Mouse (Mus musculus) liver, adult (tissue): ENCODE data around the gene Cdh22.

Source experiments
- GATA4 ChIP-seq: IDR thresholded peaks from 2 replicates; pipeline ENCODE4 v1.6.1; 2014; ENCODE audit warnings: mild to moderate bottlenecking, low read length; ENCODE audit not compliant: insufficient replicate concordance

Cdh22 gene

GRCm38 (mm10) chr2:165195411-165196182 is 39.1 kb downstream of the Cdh22 start:
- no peak for TF ChIP-seq GATA4

DNA sequence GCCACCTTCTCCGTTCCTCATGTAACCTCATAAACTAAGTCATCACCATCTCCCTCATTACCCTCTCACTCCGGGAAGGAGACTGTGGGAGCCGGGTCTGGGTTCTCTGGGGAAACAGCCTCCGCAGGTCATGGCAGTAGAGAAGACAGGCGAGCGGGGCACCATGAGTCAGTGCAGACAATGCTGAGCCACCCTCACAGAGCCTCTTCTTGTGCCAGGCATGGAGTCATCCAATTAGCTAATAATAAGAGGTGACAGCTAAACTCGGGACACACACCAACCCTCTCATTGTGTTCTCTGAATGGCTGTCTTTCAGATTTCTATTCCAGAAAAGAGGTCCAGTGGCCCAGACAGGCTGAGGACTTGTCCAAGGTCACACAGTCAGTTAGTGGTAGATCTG is 43.2 kb downstream of the Cdh22 start:
- no peak for TF ChIP-seq GATA4

GRCm38 (mm10) chr2:165189546-165189945 is 45.1 kb downstream of the Cdh22 start:
- TF ChIP-seq GATA4, result no peak

DNA sequence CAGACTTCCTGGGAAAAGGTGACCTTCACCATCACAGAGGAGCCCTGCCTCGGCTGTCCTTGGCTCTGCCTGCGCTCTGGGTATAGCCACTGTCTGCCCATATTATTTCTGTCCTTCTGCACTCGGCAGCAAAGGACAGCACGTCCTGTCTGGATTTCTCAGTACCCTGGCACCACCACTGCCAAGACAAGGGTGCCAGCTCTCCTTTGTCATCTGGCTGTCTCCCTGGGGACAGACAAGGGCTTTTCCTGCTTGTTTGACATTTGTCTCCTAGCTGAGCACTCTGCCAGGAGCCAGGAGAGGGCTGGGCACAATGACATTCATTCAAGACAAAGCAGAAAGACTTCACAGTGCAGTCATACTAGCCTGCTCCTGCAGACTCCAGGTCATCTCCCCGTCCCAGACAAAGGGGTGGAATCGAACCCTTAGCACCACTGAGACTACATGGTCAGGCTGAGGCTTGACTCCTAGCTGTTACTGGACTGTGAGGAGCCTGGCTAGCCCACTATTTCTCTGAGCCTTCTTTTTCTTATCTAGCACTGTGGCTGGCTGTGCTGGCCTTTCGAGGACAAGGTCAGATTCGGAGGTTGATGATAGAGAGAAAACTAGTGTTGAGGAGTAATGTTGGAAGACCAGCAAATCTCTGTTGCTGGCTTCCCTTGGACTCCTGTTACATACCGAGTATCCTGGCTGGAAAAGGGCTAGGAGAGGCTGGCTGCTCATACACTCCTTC is 46.8 kb downstream of the Cdh22 start:
- TF ChIP-seq GATA4, result no peak

DNA sequence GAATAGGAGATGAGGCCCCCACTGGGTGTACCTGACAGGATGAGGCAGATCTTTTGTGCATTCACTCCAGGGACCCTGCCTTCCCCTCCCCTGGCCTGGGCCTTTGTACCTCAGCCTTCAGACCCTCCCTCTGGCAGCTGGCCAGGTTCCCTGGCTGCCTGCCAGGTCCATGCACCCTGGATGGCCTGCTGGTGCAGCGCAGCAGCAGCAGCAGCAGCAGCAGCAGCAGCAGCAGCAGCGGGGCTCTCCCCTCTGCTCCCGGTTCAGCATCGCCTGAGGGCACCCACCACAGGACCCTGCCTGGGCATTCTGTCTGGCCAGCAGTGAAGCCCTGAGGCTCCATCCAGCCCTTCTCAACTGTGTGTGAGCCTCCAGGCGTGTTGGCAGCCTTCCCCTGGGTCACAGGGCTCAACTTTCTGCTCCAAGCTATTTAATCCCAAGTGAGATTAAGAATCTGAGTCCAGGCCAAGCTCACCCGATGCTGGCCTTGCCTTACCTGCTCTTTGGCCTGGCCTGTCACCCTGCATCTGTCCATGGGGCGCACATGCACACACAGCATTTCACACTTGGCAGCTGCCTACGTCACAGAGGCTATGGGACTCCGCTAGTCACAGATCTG is 50.5 kb downstream of the Cdh22 start:
- TF ChIP-seq GATA4, result no peak

- TF ChIP-seq GATA4, result no peak
Observed at GRCm38 (mm10) chr2:165182085-165182976, 52.3 kb downstream of the Cdh22 start.

- TF ChIP-seq GATA4, result no peak
Observed at GRCm38 (mm10) chr2:165179231-165179630, 55.4 kb downstream of the Cdh22 start.

DNA sequence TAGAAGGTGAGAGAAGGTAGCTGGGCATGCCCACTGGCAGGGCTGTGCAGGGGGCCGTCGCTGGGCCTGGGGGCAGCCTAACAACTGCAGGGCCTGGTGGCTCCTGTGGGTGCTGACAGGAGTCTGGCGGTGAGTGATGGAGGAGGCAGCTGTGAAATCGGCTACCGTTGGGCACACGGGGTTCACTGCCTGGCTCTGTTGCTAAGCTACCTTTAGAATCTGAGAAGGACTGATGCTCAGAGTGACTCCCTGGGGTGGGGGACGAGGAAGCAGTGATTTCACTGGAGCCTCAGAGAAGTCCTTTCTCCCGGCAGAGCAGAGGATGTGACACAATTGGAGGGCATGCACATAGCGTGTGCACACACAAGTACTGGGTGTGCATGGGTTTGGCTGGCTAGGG is 57.7 kb downstream of the Cdh22 start:
- no peak for TF ChIP-seq GATA4

GRCm38 (mm10) chr2:165166664-165167435 is 67.8 kb downstream of the Cdh22 start:
- TF ChIP-seq GATA4, result no peak

DNA sequence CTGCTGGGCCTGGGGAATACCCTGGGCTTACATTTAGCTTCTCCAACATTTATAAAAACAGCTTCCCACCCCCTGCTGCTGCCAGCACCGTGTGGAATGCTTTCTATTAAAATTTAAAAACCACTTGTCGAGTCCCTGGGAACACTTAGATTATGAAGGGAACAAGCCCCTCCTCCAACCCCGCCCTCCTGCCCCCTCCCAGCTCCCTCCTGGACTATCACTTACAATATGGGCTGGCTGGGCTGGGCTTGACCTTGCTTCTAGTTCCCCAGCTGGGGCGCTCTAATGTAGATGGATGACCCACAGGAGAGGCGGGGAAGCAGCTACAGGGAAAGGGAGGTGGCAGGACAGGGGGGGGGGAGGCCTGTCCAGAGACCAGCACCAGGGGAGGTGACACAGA is 72.4 kb downstream of the Cdh22 start:
- TF ChIP-seq GATA4, result no peak

DNA sequence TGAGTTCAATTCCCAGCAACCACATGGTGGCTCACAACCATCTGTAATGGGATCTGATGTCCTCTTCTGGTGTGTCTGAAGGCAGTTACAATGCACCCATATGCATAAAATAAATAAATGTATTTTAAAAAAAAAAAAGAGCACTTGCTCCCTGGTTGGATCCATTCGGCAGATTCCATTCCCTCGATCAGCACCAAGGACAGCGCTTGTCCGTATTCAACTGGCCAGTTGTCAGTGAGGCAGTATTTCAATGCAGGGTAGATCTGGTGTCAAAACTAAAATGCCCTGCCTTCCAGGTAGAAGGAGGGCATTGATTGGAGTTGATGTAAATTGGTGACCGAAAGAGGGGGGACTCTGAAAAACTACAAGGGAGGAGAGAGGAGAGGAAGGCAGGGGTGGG is 74.2 kb downstream of the Cdh22 start:
- no peak for TF ChIP-seq GATA4

DNA sequence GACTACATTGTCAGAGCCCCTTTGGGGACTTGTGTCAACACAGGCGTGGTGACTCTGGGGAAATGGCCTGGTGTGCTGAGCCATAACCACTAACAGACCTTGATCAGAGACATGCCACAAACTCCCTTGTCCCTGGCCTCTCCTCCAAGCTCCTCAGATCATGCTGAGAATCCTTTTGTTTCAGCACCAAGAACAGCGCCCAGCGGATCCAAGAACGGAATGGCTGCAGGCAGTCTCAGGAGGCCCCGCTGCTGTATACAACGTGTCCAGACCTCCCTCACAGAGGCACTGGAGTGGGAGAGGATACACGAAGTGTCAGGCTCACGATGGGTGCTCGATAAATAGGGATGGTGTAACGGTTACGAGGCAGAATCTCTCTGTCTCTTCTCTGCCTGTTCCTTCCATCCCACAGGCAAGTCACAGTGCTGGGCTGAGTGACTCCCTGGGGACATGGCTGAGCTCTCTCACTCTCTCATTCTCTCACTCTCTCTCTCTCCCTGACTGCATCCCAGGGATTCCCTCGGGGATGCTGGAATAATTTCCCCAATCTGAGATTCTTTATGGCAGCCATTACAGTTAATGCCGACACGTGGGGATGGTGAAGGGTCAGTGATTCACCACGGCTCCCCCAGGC is 75.5 kb downstream of the Cdh22 start:
- TF ChIP-seq GATA4, result no peak

DNA sequence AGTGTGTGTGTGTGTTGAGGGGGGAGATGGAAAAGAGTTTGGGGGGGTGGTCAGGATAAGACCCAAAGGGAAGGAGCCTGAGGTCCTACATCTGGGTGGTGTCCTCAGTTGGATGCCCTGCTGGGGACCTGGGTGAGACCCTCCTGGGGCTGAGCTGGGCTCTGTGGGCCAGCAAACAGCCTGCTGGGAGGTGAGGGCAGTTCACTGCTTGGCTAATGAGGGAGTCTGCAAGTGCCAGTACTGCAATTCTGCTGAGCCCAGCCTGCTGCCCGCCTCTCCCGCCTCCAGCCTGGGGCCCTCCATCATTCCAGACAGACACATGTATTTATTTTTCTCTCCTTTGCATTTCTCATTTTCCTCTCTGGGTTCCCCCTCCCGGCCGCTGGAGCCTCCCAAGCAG is 76.3 kb downstream of the Cdh22 start:
- TF ChIP-seq GATA4, result no peak

GRCm38 (mm10) chr2:165157900-165158299 is 76.8 kb downstream of the Cdh22 start:
- no peak for TF ChIP-seq GATA4

DNA sequence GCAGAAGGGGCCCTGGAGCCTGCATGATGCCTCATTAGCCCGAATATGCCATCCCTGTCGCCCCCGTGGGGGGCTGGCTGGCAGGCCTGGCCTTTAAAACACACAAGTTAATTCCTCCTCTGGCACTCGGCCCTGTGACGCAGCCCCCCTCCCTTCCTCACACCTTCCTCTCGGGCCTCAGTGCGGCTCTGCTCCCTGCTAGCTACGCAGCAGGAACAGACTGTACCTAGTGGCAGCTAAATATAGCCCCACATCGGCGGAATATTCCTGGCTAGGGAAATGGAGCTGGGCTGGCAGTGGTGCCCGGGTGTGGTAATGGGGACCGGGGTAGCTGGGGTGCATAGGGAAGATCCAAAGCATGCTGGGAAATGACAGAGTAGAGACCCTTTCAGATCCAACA is 81.6 kb downstream of the Cdh22 start:
- no peak for TF ChIP-seq GATA4
